Mouse (Mus musculus): ENCODE measurements around the gene Rhox7b. TPM values are rescaled to one million over a fixed set of nuclear protein-coding genes. Genes with fewer than 3 reads are reported as not detected.
"Not testable (repeated sequence)": the region's sequence is repeated elsewhere in the genome, so short reads cannot be mapped to it uniquely, and the experiment has no call there.

The Rhox7b gene
- polyA plus RNA-seq (2015; fragmentation: Nextera tagmentation; extraction: Ambion mirVana): not detected in 2 replicates

DNA sequence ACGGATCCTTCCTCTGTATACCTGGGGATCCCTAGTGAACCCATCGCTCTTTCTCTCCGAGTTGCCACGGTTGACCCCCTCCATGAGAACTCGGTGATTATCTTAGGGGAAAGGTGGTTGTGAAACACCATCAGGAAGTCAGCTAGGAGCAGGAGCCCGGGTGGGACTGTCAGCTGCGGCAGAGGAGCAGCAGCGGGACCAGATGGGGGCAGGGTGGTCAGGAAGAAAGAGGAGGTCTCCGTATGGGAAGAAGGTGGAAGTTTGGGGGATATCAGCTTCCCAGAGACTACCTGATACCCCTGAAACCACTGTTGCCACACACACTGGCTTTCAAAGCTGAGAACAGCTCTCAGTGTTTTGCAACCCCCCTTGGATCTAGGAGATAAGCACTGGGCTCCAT lies at the start of gene Rhox7b:
TSS of gene Rhox7b (minus strand) at position 101 of the 400 bp plus-strand sequence.
- H3K27me3 ChIP-seq; H3K27ac ChIP-seq; H3K4me3 ChIP-seq (replicated peaks); H3K36me3 ChIP-seq; H3K9me3 ChIP-seq; H3K9ac ChIP-seq (replicated peaks); ATAC-seq; H3K4me1 ChIP-seq (replicated peaks); H3K4me2 ChIP-seq (replicated peaks): not testable (repeated sequence)
- 88% methylated on average over 9 of the region's 9 CpGs for WGBS

DNA sequence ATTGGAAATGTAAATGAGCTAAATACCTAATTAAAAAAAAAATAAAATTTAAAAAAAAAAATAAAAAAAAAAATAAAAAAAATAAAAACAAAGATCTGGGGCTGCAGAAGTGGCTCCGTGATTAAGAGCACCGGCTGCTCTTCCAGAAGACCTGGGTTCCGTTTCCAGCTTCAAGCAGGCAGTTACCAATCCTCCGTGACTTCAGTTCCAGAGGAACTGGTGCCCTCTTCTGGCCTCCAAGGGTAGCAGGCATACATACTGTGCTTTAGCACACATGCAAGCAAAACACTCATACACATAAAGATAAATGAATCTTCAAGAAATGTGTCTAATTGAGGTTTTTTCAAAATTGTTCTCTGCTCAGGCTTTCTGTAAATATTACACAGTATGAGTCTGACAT lies 19.3 kb upstream of the Rhox7b start:
- Histone ChIP-seq H3K9ac (replicated peaks) (no peak overlapping the region), H3K4me2 (replicated peaks) (no peak overlapping the region), H3K27me3 (no peaks in the 10 kb centered on the region), H3K4me3 (replicated peaks) (no peak overlapping the region), H3K36me3 (no peaks in the 10 kb centered on the region), H3K9me3 (no peaks in the 10 kb centered on the region), H3K27ac (no peak overlapping the region), H3K4me1 (replicated peaks) (no peaks in the 10 kb centered on the region)
- WGBS: 75% methylated on average over 4 of the region's 4 CpGs
- ATAC-seq: no peak

DNA sequence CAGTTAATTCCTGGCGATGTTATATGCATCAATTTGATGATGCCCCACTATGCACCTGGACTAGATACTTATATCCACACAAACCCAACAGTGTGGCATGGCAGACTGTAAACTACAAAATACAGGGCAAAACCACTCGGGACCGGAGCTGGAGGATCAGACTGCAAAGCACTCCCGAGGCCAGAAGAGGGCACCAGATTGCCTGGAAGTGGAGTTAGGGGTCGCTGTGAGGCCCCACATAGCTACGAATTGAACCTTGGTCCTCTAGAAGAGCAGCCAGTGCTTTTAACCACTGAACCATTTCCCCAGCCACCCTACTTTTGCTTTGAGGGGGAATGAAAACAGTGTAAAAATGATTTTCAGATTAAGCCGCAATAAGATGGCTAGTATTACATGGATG lies 11.5 kb upstream of the Rhox7b start:
- H3K4me3 ChIP-seq (replicated peaks): no peak overlapping the region
- no peaks in the 10 kb centered on the region for H3K9me3 ChIP-seq
- no peaks in the 10 kb centered on the region for H3K27me3 ChIP-seq
- no peak overlapping the region for H3K9ac ChIP-seq (replicated peaks)
- H3K27ac ChIP-seq: no peak overlapping the region
- no peak for ATAC-seq
- H3K36me3 ChIP-seq: no peaks in the 10 kb centered on the region
- 50% methylated on average over 7 of the region's 7 CpGs for WGBS
- no peak overlapping the region for H3K4me2 ChIP-seq (replicated peaks)
- no peaks in the 10 kb centered on the region for H3K4me1 ChIP-seq (replicated peaks)

DNA sequence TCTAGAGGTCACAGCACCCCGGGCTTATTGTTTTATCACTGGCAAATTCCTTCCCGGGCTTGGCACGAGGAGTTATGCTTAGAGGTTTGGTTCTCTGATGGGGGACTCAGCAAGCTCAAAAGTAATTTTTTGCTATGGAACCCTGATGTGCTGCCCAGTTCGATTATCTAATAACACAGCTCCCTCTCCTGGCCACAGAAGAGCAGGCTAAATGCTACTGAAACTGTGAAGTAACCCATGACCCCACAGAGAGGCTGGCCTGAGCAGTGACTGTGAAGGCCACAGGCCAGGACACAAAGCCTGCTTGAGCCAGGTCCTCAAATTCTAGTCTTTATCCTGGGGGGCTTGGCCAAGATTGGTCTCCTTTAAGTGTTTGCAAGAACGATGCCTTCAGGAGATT lies 6.7 kb upstream of the Rhox7b start:
- H3K4me3 ChIP-seq (replicated peaks): no peak overlapping the region
- no peaks in the 10 kb centered on the region for H3K27me3 ChIP-seq
- H3K27ac ChIP-seq: no peak overlapping the region
- H3K36me3 ChIP-seq: no peaks in the 10 kb centered on the region
- no peak for ATAC-seq
- no peak overlapping the region for H3K4me2 ChIP-seq (replicated peaks)
- WGBS: 83% methylated on average over 5 of the region's 5 CpGs
- no peaks in the 10 kb centered on the region for H3K9me3 ChIP-seq
- H3K9ac ChIP-seq (replicated peaks): no peak overlapping the region
- no peaks in the 10 kb centered on the region for H3K4me1 ChIP-seq (replicated peaks)

DNA sequence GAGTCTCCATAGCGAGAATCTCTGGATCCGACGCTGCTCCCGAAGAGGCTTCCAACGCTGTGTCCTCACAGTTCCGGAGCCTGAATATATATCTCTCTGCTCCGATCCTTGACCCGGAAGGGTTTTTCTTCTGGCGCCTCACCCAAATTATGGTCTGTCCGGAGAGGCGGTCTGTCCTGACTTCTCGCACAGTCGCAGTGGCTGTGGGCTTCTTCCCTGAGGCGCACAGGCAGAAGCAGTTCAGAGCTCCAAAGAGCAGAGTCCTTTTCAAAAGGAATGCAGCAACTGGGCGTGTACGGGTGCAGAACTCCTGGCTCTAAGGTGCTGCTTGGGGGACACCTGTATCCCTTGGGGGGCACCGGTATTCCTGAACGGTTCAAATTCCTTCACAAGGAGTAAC lies 4.6 kb upstream of the Rhox7b start, which contains the start of gene Rhox9:
TSS of gene Rhox9 (minus strand) at position 101 of the 400 bp plus-strand sequence.
- H3K4me2 ChIP-seq (replicated peaks); H3K4me1 ChIP-seq (replicated peaks); H3K36me3 ChIP-seq; H3K27me3 ChIP-seq; H3K4me3 ChIP-seq (replicated peaks); H3K27ac ChIP-seq; ATAC-seq; H3K9ac ChIP-seq (replicated peaks); H3K9me3 ChIP-seq: not testable (repeated sequence)
- WGBS: 90% methylated on average over 11 of the region's 18 CpGs

DNA sequence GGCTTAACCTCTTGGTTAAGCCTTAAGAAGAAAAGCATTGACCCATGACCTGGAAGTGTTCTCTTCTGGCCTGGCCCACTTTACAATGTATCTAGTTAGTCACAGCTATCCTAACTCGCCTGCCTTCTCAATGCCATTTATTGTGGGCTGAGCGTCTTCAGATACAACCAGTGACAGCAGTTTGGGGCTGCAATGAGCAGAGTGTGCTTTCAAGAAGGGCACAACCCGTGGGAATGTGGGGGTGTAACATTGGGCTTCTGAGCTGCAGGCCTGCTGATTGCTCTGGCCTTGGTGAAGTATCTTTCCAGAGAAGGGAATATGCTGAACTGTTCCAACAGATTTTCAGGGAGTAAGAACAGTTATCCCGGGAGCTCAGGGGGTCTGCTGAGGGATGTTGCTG lies 18.2 kb downstream of the Rhox7b start, which contains the start of gene Rhox8:
TSS of gene Rhox8 (minus strand) at position 101 of the 400 bp plus-strand sequence.
- no peak within 1 kb of the TSS for H3K4me3 ChIP-seq (replicated peaks)
- H3K9ac ChIP-seq (replicated peaks): no peak within 1 kb of the TSS
- no peaks in the 10 kb centered on the region for H3K4me1 ChIP-seq (replicated peaks)
- H3K27ac ChIP-seq: no peak within 1 kb of the TSS
- ATAC-seq: no peak
- H3K27me3 ChIP-seq: no peaks in the 10 kb centered on the region
- H3K9me3 ChIP-seq: no peaks in the 10 kb centered on the region
- no peak within 1 kb of the TSS for H3K4me2 ChIP-seq (replicated peaks)
- WGBS: 72% methylated on average over 4 of the region's 4 CpGs
- no peaks in the 10 kb centered on the region for H3K36me3 ChIP-seq

DNA sequence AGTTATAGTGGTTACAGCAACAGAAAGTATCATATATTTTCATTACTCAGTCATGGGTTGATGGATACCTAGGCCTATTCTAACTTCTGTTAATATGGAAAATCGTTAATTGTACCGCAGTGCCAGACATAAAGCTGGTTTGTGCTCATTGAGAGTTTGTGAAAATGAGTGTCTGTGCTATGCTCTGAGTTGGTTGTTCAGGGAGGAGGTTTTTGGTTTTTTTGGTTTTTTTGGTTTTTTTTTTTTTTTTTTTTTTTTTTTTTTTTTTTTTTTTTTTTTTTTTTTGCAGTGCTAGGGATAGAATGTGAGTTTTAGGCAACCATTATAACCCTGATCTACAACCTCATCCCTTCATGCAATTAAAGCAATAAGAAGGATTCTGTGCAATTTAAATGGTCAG lies 25.4 kb downstream of the Rhox7b start:
- Histone ChIP-seq H3K9me3 (no peaks in the 10 kb centered on the region), H3K4me1 (replicated peaks) (no peaks in the 10 kb centered on the region), H3K36me3 (no peaks in the 10 kb centered on the region), H3K27me3 (no peaks in the 10 kb centered on the region), H3K4me2 (replicated peaks) (no peak overlapping the region), H3K27ac (no peak overlapping the region), H3K4me3 (replicated peaks) (no peak overlapping the region), H3K9ac (replicated peaks) (no peak overlapping the region)
- 97% methylated on average over 2 of the region's 2 CpGs for WGBS
- ATAC-seq: no peak

Other genes starting within 250 kb of the Rhox7b start
- not detected in 2 replicates for gene Rhox4g, start 245.9 kb downstream of the Rhox7b start, polyA plus RNA-seq (2015; fragmentation: Nextera tagmentation; extraction: Ambion mirVana)
- gene Rhox3h, start 228.5 kb downstream of the Rhox7b start, polyA plus RNA-seq (2015; fragmentation: Nextera tagmentation; extraction: Ambion mirVana): not detected in 2 replicates
- gene Rhox2h, start 224.0 kb downstream of the Rhox7b start, polyA plus RNA-seq (2015; fragmentation: Nextera tagmentation; extraction: Ambion mirVana): not detected in 2 replicates
- gene Rhox5, start 92.4 kb downstream of the Rhox7b start, polyA plus RNA-seq (2015; fragmentation: Nextera tagmentation; extraction: Ambion mirVana): not detected in 2 replicates
- not detected in 2 replicates for gene Rhox6, start 70.3 kb downstream of the Rhox7b start, polyA plus RNA-seq (2015; fragmentation: Nextera tagmentation; extraction: Ambion mirVana)
- gene Rhox7a, start 65.5 kb downstream of the Rhox7b start, polyA plus RNA-seq (2015; fragmentation: Nextera tagmentation; extraction: Ambion mirVana): not detected in 2 replicates
- not detected in 2 replicates for gene Rhox8, start 18.3 kb downstream of the Rhox7b start, polyA plus RNA-seq (2015; fragmentation: Nextera tagmentation; extraction: Ambion mirVana)
- gene Rhox9, start 4.5 kb upstream of the Rhox7b start, polyA plus RNA-seq (2015; fragmentation: Nextera tagmentation; extraction: Ambion mirVana): not detected in 2 replicates
- gene Btg1-ps1, start 121.6 kb upstream of the Rhox7b start, polyA plus RNA-seq (2015; fragmentation: Nextera tagmentation; extraction: Ambion mirVana): not detected in 2 replicates
- gene Btg1-ps2, start 145.9 kb upstream of the Rhox7b start, polyA plus RNA-seq (2015; fragmentation: Nextera tagmentation; extraction: Ambion mirVana): not detected in 2 replicates
- gene Rhox10, start 169.2 kb upstream of the Rhox7b start, polyA plus RNA-seq (2015; fragmentation: Nextera tagmentation; extraction: Ambion mirVana): not detected in 2 replicates
- gene Rhox11, start 187.9 kb upstream of the Rhox7b start, polyA plus RNA-seq (2015; fragmentation: Nextera tagmentation; extraction: Ambion mirVana): not detected in 2 replicates
- gene Rhox12, start 213.7 kb upstream of the Rhox7b start, polyA plus RNA-seq (2015; fragmentation: Nextera tagmentation; extraction: Ambion mirVana): not detected in 2 replicates
- gene Rhox13, start 224.0 kb upstream of the Rhox7b start, polyA plus RNA-seq (2015; fragmentation: Nextera tagmentation; extraction: Ambion mirVana): not detected in 2 replicates

Data from midbrain, embryonic 13.5 days (tissue).